Mouse (Mus musculus): ENCODE measurements around the gene Crct1.

Gene Crct1

DNA sequence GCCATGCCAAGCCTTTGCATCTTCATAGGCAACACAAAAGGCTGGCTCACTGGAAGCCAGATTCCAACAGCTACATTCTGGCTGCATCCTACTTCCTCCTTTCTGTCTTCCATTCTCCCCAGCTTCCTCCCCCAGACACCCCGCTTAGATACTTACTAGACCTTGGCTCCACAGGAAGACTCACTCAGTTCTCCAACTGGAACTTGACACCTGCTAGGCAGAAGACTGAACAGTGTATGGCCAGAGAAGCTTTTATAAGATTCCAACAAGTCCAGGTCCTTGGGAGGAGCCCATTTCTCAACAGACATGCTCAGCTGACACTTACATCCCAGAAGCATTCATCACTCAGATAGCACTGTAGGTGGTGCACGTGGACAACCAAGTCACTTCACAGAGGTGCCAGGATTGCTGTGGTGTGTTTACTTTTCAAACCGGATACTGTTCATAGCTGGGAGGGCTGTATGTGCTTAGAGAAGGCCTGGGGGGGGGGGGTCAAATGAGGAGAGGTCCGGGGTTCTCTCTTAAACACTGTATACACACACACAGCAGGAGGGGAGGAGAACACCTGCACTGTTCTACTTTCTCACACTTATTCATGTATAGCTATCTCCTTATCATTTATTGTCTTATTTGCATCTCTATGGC lies at the start of gene Crct1:
Gene Crct1 (minus strand): TSS at position 228 of the 645 bp plus-strand sequence.
- DNase-seq: no peak

DNA sequence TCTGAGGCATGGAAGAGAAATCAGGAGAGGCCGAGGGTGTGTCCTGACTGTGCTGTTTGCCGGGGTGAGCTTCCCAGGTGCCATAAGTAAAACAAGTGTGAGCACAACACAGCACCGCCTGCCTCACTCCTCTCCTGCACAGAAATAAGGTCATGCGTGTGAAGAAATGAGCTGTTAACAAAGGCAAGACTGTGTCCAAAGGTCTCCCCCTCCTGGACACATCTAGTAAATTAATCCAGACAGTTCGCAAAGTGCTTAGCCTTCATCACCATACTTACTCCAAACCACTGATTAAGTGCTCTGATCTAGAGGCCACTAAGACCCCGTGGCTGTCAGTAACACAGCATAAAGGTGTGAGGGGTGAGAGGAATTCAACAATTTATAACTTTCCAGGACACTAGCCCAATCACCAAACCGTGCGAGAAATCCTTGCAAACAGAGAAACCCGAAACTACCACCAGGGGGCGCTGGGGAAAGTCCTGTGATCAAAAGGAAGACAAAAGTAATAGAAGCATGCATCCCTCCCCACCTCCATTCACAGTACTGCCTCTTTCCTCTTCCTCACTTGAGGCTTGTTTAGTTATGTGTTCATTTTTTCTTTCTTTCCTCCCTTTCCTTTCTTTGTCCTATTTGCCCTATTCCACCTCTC lies 37.5 kb upstream of the Crct1 start:
- DNase-seq: peak; percentile 1 to 15

DNA sequence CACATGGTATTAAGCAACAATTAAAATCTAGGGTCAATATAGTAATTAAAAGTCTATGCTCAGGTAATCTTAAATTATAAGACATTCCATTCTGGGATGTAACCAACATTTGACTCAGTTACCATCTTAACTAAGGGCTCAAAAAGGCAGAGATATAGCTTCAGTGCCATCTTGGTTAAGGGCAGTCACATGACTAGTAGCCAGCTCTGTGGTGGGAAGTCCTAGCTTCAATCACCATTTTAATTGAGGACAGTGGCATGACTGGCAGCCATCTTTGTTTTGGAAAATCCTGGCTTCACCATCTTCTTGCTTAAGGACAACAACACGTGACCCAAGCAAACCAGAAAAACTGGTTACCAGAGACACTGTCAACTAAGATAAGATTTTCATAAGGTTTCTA lies 34.7 kb upstream of the Crct1 start:
- no peak for DNase-seq

DNA sequence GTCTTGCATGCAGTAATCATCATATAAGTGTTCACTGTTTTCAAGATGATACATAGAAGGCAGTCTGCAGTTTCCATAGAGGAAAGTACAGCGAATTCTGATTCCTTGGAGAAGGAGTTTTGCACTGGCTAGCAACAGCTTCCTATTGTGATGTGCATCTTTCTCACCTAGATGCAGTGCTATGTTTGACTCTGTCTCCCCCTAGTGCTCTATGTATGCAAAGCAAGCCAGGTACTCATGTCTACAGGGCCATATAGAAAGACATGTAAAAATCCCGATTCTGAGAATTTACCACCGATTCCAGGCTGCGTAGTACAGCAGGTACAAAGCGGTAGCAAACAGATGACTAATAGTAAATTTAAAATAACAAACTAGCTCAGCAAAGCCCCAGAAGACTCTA lies 16.0 kb upstream of the Crct1 start:
- DNase-seq: peak; percentile 44 to 50

DNA sequence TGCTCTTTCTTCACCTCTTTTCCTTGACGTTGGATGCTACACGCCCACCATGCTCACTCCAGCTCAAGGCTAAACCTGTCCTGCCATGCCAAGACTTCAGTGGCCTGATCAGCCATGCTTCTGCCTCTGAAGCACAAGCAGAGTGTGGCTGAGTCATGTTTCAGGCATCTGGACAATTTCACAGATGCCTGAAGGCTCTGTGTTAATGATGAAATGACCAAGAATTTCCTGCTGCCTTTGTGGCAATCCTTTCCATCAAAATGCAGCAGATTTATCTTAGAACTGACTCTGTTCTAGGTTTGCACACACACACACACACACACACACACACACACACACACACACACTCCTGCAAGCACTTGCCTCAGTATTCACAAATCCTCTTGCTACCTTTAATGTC lies 10.0 kb upstream of the Crct1 start:
- DNase-seq: no peak

DNA sequence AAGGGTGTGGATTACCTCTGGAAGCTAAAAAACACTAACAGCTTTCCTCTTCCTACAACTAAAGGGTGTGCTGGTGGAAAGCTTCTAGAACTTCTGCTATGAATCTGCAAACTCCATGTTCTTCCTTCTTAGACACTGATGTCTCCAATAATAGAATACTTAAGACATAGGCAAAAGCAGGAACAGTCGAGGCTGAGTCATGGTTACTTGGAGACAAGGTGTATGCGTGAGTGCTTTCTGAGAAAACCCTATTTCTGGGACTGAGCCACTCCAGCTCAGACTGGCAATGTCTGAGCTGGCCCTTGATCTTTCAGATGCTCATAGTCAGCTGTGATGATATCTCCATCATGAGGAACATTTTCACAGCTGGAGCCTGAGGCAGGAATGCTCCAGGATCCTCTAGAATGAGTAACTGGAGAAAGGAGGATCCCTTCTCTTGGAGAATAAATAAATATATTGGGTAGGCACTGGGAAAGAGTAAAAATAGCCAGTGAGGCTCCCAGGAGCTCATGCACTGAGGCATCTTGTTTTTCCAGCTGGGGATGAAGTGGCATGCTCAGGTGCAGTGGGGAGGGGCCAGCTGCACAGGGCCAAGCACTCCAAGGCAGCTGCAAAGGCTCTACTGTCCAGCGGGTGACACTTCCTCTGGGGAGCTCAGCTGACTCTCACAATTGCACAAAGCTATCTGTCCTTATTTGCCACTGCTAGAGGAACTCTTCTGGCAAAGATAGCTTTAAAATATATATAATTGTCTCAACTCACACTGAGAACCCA lies 8.1 kb upstream of the Crct1 start:
- no peak for DNase-seq

DNA sequence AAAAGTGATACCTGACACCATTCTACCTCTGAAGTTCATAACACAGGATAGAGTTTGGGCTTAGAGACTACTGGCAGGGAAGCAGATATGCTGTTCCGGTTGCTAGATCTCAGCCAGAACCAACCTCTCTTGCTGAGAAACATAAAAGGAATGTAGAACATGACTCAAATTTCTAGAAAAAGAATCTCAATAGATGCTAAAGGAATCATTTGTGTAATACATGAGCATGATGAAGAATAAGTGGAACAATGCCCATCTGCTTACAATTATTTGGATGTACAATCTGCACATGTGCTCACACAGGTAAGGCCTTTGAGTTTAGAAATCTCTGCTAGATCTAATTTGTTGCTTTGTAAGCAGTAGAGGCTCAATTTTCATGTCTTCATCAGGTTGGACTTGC lies 5.7 kb upstream of the Crct1 start:
- DNase-seq: no peak

DNA sequence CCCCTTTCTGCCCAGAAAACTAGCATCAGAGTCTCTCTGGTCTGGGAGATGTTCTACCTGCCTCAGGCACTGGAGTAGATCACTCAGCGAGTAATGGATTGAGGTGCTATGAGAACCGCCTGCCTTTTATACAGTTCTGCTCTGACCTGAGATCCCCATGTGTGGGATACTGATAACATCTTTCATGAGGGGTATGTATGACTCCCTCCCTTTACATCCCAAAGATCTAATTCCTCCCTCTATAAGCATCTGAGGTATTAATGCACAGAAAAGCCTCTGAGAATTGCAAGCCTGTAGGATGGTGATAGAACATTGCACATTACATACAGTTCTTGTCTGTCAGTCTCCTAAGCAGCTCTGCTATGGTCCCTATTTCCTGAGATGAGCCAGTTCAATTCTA lies 3.5 kb upstream of the Crct1 start, which contains the start of gene Lce1m:
Gene Lce1m (minus strand): TSS at position 101 of the 400 bp plus-strand sequence.
- no peak for DNase-seq

DNA sequence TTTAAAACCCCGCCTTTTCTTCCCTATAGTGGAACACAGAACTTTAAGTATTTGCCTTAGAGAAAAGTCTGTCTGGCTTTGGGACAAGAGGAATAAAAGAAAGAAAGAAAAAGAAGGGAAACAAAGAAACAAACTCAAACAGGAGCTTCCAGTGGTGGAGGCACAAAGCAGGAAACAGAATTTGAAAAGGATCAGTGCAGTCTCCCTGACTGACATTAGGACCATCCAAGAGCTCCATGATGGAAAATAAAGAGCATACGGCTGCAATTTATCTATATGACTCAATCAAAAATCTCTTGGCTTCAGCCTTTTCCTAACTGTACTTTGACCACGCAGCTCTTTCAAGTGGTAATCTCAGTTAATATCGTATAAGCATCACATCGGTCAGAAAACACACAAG lies 616 bp downstream of the Crct1 start:
- DNase-seq: no peak

DNA sequence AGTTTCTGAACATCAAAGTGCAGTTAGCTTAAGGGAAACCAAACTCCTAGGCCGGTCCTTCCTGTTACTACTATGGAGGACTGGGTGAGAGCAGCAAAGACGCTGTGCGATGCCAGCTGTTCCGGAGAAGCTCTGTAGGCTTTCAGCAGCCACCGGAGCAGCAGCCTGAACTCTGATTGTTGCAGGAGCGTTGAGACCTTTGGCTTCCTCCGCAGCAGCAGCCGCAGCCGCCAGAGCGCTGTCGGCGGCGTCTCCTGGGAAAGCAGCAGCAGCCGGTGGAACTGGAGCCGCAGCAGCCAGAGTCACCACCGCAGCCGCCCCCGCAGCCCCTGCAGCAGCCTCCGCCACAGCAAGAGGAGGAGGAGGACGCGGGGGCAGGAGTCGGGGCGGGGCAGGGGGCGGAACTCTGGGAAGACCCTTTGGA lies 1.1 kb downstream of the Crct1 start:
- DNase-seq: peak; percentile 6 to 9

DNA sequence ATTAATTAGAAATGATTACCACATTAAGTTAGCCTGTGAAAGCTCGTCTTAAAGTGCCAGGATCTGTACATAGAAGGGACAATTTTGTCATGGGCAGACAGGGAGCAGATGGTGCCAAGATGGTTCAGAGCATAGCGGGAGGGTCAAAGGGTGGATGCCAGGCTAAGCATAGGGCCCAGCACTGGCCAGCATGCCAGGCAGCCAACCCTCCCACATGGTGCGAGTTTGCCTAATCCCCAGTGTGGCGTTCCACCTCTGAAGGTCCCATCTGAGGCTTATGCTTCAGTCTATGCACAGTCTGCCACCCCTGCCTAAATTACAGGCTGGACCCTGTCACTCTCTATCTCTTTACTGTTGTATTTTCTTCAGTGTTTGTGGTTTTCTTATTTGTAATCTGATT lies 12.6 kb downstream of the Crct1 start:
- no peak for DNase-seq

DNA sequence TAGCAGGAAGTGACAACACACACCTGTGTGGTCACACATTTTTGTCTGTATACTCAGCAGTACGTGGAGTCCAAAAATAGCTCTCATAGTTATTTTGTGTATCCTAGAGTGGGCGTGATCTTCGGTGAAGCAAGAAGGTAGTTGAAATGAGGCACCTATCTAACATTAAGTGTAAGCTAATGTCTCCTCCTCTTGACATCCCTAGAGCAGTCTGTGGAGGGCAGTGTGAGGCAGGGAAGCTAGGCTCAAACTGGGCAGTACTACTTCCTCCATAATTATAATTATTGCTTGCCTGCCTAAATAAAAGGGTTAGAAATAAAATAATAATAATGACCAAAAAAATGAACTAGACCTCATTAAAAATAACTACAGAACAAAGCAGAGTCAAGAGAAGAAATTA lies 14.9 kb downstream of the Crct1 start:
- no peak for DNase-seq

DNA sequence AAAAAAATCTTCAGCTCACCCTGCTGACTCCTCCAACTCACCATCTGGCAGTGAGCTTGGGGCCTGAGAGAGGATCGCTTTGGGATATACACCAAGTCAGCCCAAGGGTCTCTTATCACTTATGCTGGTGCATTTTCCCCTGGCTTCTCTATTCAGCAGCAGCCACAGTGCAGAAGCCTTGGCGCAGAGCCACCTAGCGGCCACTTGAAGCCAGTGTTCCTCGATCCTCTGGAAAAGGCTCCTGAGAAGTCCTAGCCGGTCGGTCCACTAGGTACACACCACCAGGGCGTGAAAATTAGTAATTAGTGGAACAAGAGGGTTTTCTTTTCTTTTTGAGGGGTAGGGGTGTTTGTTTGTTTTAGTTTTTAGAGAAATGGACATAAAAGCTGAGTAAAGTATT lies 16.8 kb downstream of the Crct1 start:
- DNase-seq: peak; percentile 83 to 88

DNA sequence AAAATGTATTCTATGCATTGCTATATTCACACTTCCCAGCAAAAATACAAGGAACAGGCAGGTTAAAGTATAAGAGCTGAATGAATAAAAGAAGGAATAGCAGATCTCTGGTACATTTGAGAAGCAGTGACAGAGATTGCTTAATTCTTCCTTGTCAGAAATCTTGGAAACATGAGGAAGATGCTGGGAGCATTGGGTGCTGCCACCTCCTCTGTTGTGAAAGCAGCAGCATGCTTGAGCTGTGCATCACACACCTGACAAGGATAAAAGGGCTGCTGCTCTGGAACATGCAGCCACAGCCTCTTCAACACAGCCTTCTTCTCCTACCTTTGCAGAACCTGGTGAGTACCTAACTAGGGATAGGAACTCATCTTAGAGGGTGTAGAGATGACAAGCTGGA lies 23.6 kb downstream of the Crct1 start, which contains the start of gene Lce3f:
Gene Lce3f (plus strand): TSS at position 301 of the 400 bp plus-strand sequence.
- DNase-seq: no peak

DNA sequence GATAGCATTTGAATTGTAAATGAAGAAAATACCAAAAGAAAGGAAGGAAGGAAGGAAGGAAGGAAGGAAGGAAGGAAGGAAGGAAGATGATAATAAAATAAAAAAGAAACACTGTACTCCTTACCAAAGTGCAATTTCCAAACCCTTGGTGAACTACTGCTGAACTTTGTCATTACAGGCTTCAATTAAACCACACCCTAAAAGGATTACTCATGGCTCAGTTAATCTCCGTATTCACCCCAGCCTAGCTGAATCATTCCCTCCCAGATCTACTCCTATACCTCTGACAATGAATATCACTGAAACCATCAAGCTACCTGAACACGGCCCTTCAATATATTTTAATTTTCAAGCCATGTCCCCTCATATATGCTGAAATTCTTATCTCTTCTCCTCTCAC lies 37.0 kb downstream of the Crct1 start:
- DNase-seq: no peak

DNA sequence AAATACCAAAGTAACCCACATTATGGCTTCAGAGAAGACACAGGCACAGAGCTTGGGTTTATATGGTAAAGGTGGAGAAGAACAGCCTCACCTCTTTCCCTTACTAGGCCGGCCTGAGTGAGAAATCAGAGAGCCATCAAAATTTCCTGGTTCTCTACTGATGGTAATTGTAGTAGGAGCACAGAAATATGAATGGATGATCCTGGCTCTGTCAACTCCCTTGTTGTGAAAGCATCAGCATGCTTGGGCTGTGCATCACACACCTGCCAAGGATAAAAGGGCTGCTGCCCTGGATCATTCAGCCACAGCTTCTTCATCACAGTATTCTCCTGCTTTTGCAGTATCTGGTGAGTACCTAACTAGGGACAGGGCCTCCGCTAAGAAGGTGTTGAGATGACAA lies 48.7 kb downstream of the Crct1 start, which contains the start of gene Lce3e:
Gene Lce3e (plus strand): TSS at position 301 of the 400 bp plus-strand sequence.
- no peak for DNase-seq
